Mouse (Mus musculus): ENCODE results near the gene Cacna1i. TPM values are rescaled to one million over a fixed set of nuclear protein-coding genes. Genes with fewer than 3 reads are reported as not detected.

The Cacna1i gene
- polyA plus RNA-seq, 3 experiments from 2014 or later, result 0.04 TPM; not detected in 2

- ATAC-seq, result no peak
Observed at GRCm38 (mm10) chr15:80277107-80277506, 9.9 kb upstream of the Cacna1i start.

GRCm38 (mm10) chr15:80277625-80278024, 9.4 kb upstream of the Cacna1i start:
- no peak for ATAC-seq

- ATAC-seq, result no peak
Observed at GRCm38 (mm10) chr15:80278121-80278759, 8.8 kb upstream of the Cacna1i start.

GRCm38 (mm10) chr15:80279053-80279452, 8.0 kb upstream of the Cacna1i start:
- ATAC-seq, result no peak

GRCm38 (mm10) chr15:80280646-80281045, 6.4 kb upstream of the Cacna1i start:
- ATAC-seq, result no peak

- ATAC-seq, result no peak
Observed at GRCm38 (mm10) chr15:80288036-80288435, 998 bp downstream of the Cacna1i start.

GRCm38 (mm10) chr15:80289436-80289835, 2.4 kb downstream of the Cacna1i start:
- ATAC-seq, result peak; percentile 25

- ATAC-seq, result no peak
Observed at GRCm38 (mm10) chr15:80297146-80297545, 10.1 kb downstream of the Cacna1i start.

GRCm38 (mm10) chr15:80303779-80304178, 16.7 kb downstream of the Cacna1i start:
- no peak for ATAC-seq

- ATAC-seq, result no peak
Observed at GRCm38 (mm10) chr15:80304188-80304587, 17.1 kb downstream of the Cacna1i start.

- no peak for ATAC-seq
Observed at GRCm38 (mm10) chr15:80306146-80306545, 19.1 kb downstream of the Cacna1i start.

- no peak for ATAC-seq
Observed at GRCm38 (mm10) chr15:80314731-80315130, 27.7 kb downstream of the Cacna1i start.

GRCm38 (mm10) chr15:80316966-80317634, 30.1 kb downstream of the Cacna1i start:
- no peak for ATAC-seq

- no peak for ATAC-seq
Observed at GRCm38 (mm10) chr15:80317841-80318530, 30.9 kb downstream of the Cacna1i start.

- no peak for ATAC-seq
Observed at GRCm38 (mm10) chr15:80318543-80319255, 31.7 kb downstream of the Cacna1i start.

GRCm38 (mm10) chr15:80319315-80319714, 32.3 kb downstream of the Cacna1i start:
- ATAC-seq, result no peak

GRCm38 (mm10) chr15:80319921-80320320, 32.9 kb downstream of the Cacna1i start:
- no peak for ATAC-seq

- ATAC-seq, result no peak
Observed at GRCm38 (mm10) chr15:80325207-80325606, 38.2 kb downstream of the Cacna1i start.

- ATAC-seq, result no peak
Observed at GRCm38 (mm10) chr15:80325756-80326155, 38.7 kb downstream of the Cacna1i start.

GRCm38 (mm10) chr15:80326947-80327346, 39.9 kb downstream of the Cacna1i start:
- no peak for ATAC-seq

GRCm38 (mm10) chr15:80327743-80328540, 40.9 kb downstream of the Cacna1i start:
- no peak for ATAC-seq

GRCm38 (mm10) chr15:80330276-80330675, 43.2 kb downstream of the Cacna1i start:
- no peak for ATAC-seq
